Mouse (Mus musculus) neural tube, embryonic 12.5 days (tissue): ENCODE data around the gene Dnajc16. TPM values are rescaled to one million over a fixed set of nuclear protein-coding genes. Genes with fewer than 3 reads are reported as not detected.

ENCODE experiments used
- ATAC-seq: fragments of 200-750 bp; cut with Nextera tagmentation; 2 replicates; pipeline ENCODE4 v1.8.0; 2017; ENCODE audit warnings: low read depth, mild to moderate bottlenecking, moderate TSS enrichment, moderate library complexity; ENCODE audit not compliant: low FRiP score
- H3K27ac ChIP-seq: fragments of 300-500 bp; sonication (generic); 2 replicates; pipeline ENCODE4 v1.5.1; 2016
- H3K27me3 ChIP-seq: fragments of 300-500 bp; sonication (generic); replicated peaks from 2 replicates; pipeline ENCODE4 v1.6.1; 2016; ENCODE audit warnings: mild to moderate bottlenecking
- H3K36me3 ChIP-seq: fragments of 300-500 bp; sonication (generic); 2 replicates; pipeline ENCODE4 v1.6.1; 2016; ENCODE audit warnings: mild to moderate bottlenecking
- H3K4me1 ChIP-seq: fragments of 300-500 bp; sonication (generic); 2 replicates; pipeline ENCODE4 v1.6.1; 2016
- H3K4me2 ChIP-seq: fragments of 300-500 bp; sonication (generic); replicated peaks from 2 replicates; pipeline ENCODE4 v1.6.1; 2016; ENCODE audit warnings: mild to moderate bottlenecking
- H3K4me3 ChIP-seq: fragments of 300-500 bp; sonication (generic); 2 replicates; pipeline ENCODE4 v1.5.1; 2016
- H3K9ac ChIP-seq: fragments of 300-500 bp; sonication (generic); 2 replicates; pipeline ENCODE4 v1.6.1; 2016; ENCODE audit warnings: mild to moderate bottlenecking
- H3K9me3 ChIP-seq: fragments of 300-500 bp; sonication (generic); 2 replicates; pipeline ENCODE4 v1.6.1; 2016; ENCODE audit warnings: mild to moderate bottlenecking
- WGBS: fragments of 180-500 bp; shearing (Covaris S2); methylation state at CpG from one replicate; pipeline ENCODE4 v1.1.7; 2016; 5-methylcytosine and 5-hydroxymethylcytosine counted together
- polyA plus RNA-seq: library from polyadenylated mRNA; unstranded; fragments of >200 nt; fragmentation: Nextera tagmentation; extraction: Ambion mirVana; gene quantifications from 2 replicates; pipeline ENCODE4 v1.2.1, GENCODE M21; 2016

Dnajc16 gene
- polyA plus RNA-seq, 1 experiment from 2014 or later, result 7.3 TPM

- 68% methylated on average over 10 of the region's 10 CpGs for WGBS
- Histone ChIP-seq H3K4me1 (0 out of 2 replicates have a peak, but pooled peaks cover 4% of the 10 kb centered on the region), H3K4me3 (no peak overlapping the region)
Observed at GRCm38 (mm10) chr4:141817706-141818105, 27.0 kb upstream of the Dnajc16 start.

GRCm38 (mm10) chr4:141816776-141817655 is 26.3 kb upstream of the Dnajc16 start:
- no peak for ATAC-seq
- peaks cover 36% of the 10 kb centered on the region for H3K36me3 ChIP-seq

More at GRCm38 (mm10) chr4:141817706-141818105, 27.0 kb upstream of the Dnajc16 start:
- Histone ChIP-seq H3K27me3 (no peaks in the 10 kb centered on the region), H3K9me3 (no peaks in the 10 kb centered on the region), H3K27ac (no peak overlapping the region), H3K36me3 (peaks cover 29% of the 10 kb centered on the region), H3K9ac (no peak overlapping the region), H3K4me2 (no peak overlapping the region)
- ATAC-seq, result no peak

GRCm38 (mm10) chr4:141816267-141816666 is 25.5 kb upstream of the Dnajc16 start:
- Histone ChIP-seq H3K27me3 (no peaks in the 10 kb centered on the region), H3K9me3 (no peaks in the 10 kb centered on the region), H3K4me1 (0 out of 2 replicates have a peak, but pooled peaks cover 4% of the 10 kb centered on the region), H3K9ac (no peak overlapping the region), H3K36me3 (peaks cover 44% of the 10 kb centered on the region), H3K4me3 (no peak overlapping the region), H3K27ac (no peak overlapping the region), H3K4me2 (no peak overlapping the region)
- 89% methylated on average over 7 of the region's 7 CpGs for WGBS
- no peak for ATAC-seq

More at GRCm38 (mm10) chr4:141816776-141817655, 26.3 kb upstream of the Dnajc16 start:
- no peak overlapping the region for H3K27ac ChIP-seq
- WGBS, result 72% methylated on average over 14 of the region's 14 CpGs
- H3K4me3 ChIP-seq, result no peak overlapping the region
- H3K4me1 ChIP-seq, result 0 out of 2 replicates have a peak, but pooled peaks cover 4% of the 10 kb centered on the region
- no peaks in the 10 kb centered on the region for H3K27me3 ChIP-seq
- no peak overlapping the region for H3K9ac ChIP-seq
- H3K4me2 ChIP-seq, result no peak overlapping the region
- H3K9me3 ChIP-seq, result no peaks in the 10 kb centered on the region

- Histone ChIP-seq H3K27me3 (no peaks in the 10 kb centered on the region), H3K4me1 (no peaks in the 10 kb centered on the region), H3K9me3 (no peaks in the 10 kb centered on the region), H3K27ac (no peak overlapping the region), H3K9ac (no peak overlapping the region), H3K4me3 (no peak overlapping the region), H3K4me2 (no peak overlapping the region), H3K36me3 (peaks cover 89% of the 10 kb centered on the region)
- WGBS, result 97% methylated on average over 7 of the region's 7 CpGs
- ATAC-seq, result no peak
Observed at GRCm38 (mm10) chr4:141811375-141811774, 20.6 kb upstream of the Dnajc16 start.

GRCm38 (mm10) chr4:141810975-141811374 is 20.2 kb upstream of the Dnajc16 start:
- ATAC-seq, result no peak
- Histone ChIP-seq H3K9me3 (no peaks in the 10 kb centered on the region), H3K27ac (no peak overlapping the region), H3K27me3 (no peaks in the 10 kb centered on the region), H3K4me3 (no peak overlapping the region), H3K9ac (no peak overlapping the region), H3K4me1 (no peaks in the 10 kb centered on the region), H3K4me2 (no peak overlapping the region), H3K36me3 (peaks cover 90% of the 10 kb centered on the region)
- WGBS, result 98% methylated on average over 2 of the region's 2 CpGs

GRCm38 (mm10) chr4:141809850-141810464 is 19.2 kb upstream of the Dnajc16 start:
- ATAC-seq, result 0 out of 2 replicates have a peak, but pooled peaks have one; percentile 44
- Histone ChIP-seq H3K4me2 (no peak overlapping the region), H3K9ac (no peak overlapping the region), H3K27ac (no peak overlapping the region), H3K4me3 (no peak overlapping the region), H3K27me3 (no peaks in the 10 kb centered on the region), H3K36me3 (peaks cover 95% of the 10 kb centered on the region), H3K9me3 (no peaks in the 10 kb centered on the region), H3K4me1 (no peaks in the 10 kb centered on the region)
- WGBS, result 82% methylated on average over 8 of the region's 8 CpGs

- no peaks in the 10 kb centered on the region for H3K9me3 ChIP-seq
- H3K9ac ChIP-seq, result no peak overlapping the region
- no peak overlapping the region for H3K27ac ChIP-seq
- no peak overlapping the region for H3K4me3 ChIP-seq
- 98% methylated on average over 8 of the region's 8 CpGs for WGBS
- H3K36me3 ChIP-seq, result peaks cover 75% of the 10 kb centered on the region
- no peaks in the 10 kb centered on the region for H3K27me3 ChIP-seq
- no peak for ATAC-seq
- no peaks in the 10 kb centered on the region for H3K4me1 ChIP-seq
- H3K4me2 ChIP-seq, result no peak overlapping the region
Observed at GRCm38 (mm10) chr4:141805886-141806285, 15.2 kb upstream of the Dnajc16 start.

- no peak overlapping the region for H3K9ac ChIP-seq
- no peak overlapping the region for H3K27ac ChIP-seq
- no peak for ATAC-seq
- H3K9me3 ChIP-seq, result no peaks in the 10 kb centered on the region
- WGBS, result 96% methylated on average over 4 of the region's 4 CpGs
- H3K27me3 ChIP-seq, result no peaks in the 10 kb centered on the region
- H3K4me2 ChIP-seq, result no peak overlapping the region
- no peaks in the 10 kb centered on the region for H3K4me1 ChIP-seq
- no peak overlapping the region for H3K4me3 ChIP-seq
- H3K36me3 ChIP-seq, result peaks cover 58% of the 10 kb centered on the region
Observed at GRCm38 (mm10) chr4:141804105-141804504, 13.4 kb upstream of the Dnajc16 start.

- Histone ChIP-seq H3K27ac (no peak overlapping the region), H3K9me3 (no peaks in the 10 kb centered on the region), H3K4me2 (no peak overlapping the region), H3K4me3 (no peak overlapping the region), H3K4me1 (peaks cover 6% of the 10 kb centered on the region; the same call in 1 of the 2 replicates), H3K27me3 (no peaks in the 10 kb centered on the region), H3K9ac (no peak overlapping the region), H3K36me3 (peaks cover 21% of the 10 kb centered on the region)
- WGBS, result 92% methylated on average over 5 of the region's 5 CpGs
- no peak for ATAC-seq
Observed at GRCm38 (mm10) chr4:141797545-141797944, 6.8 kb upstream of the Dnajc16 start.

- H3K9me3 ChIP-seq, result no peaks in the 10 kb centered on the region
- peaks cover 21% of the 10 kb centered on the region for H3K36me3 ChIP-seq
- WGBS, result 92% methylated on average over 4 of the region's 4 CpGs
- peaks cover 6% of the 10 kb centered on the region; the same call in 1 of the 2 replicates for H3K4me1 ChIP-seq
- H3K9ac ChIP-seq, result no peak overlapping the region
- no peak for ATAC-seq
- no peak overlapping the region for H3K4me3 ChIP-seq
- H3K4me2 ChIP-seq, result no peak overlapping the region
- no peak overlapping the region for H3K27ac ChIP-seq
- no peaks in the 10 kb centered on the region for H3K27me3 ChIP-seq
Observed at GRCm38 (mm10) chr4:141796954-141797353, 6.2 kb upstream of the Dnajc16 start.

GRCm38 (mm10) chr4:141796356-141796755 is 5.6 kb upstream of the Dnajc16 start:
- peak overlapping the region; percentile 17; the same call in 1 of the 2 replicates for H3K9ac ChIP-seq
- H3K27ac ChIP-seq, result no peak overlapping the region
- no peaks in the 10 kb centered on the region for H3K27me3 ChIP-seq
- no peak overlapping the region for H3K4me3 ChIP-seq
- peaks cover 21% of the 10 kb centered on the region for H3K36me3 ChIP-seq
- H3K4me1 ChIP-seq, result peaks cover 6% of the 10 kb centered on the region; the same call in 1 of the 2 replicates
- no peak overlapping the region for H3K4me2 ChIP-seq
- 94% methylated on average over 7 of the region's 7 CpGs for WGBS
- ATAC-seq, result no peak
- H3K9me3 ChIP-seq, result no peaks in the 10 kb centered on the region

- H3K36me3 ChIP-seq, result peaks cover 21% of the 10 kb centered on the region
Observed at GRCm38 (mm10) chr4:141794152-141794535, 3.4 kb upstream of the Dnajc16 start.

More at GRCm38 (mm10) chr4:141794152-141794535, 3.4 kb upstream of the Dnajc16 start:
- Histone ChIP-seq H3K9me3 (no peaks in the 10 kb centered on the region), H3K4me2 (peak overlapping the region; percentile 62), H3K9ac (peak overlapping the region; percentile 75), H3K27ac (peak overlapping the region; percentile 68; the same call in 1 of the 2 replicates), H3K27me3 (no peaks in the 10 kb centered on the region), H3K4me1 (peaks cover 16% of the 10 kb centered on the region), H3K4me3 (peak overlapping the region; percentile 65)
- 18% methylated on average over 5 of the region's 5 CpGs for WGBS
- ATAC-seq, result no peak
